Mouse (Mus musculus): Measurements from ENCODE around the gene Fndc3a. TPM values are rescaled to one million over a fixed set of nuclear protein-coding genes. Genes with fewer than 3 reads are reported as not detected.

Gene Fndc3a
- polyA plus RNA-seq, 1 experiment from 2014 or later: 45.4 TPM

DNA sequence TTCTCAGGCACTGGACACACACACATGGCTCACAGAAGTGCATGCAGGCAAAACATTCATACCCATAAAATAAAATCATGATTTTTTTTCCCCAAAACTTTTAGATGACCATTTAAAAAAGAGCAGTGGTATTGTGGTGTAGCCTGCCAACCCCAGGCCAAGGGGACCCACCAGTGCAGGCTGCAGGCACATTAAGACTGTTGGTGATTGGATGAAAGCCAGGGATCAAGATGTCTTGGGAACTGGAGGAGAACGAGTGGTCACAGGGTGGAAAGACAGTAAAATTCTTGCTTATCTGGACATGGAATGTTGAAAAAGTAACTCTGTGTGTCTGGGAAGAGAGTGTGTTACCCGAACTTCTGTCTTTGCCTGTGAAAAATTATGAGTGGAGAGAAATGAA, 190.2 kb downstream of the Fndc3a start:
- Histone ChIP-seq H3K9me3 (no peaks in the 10 kb centered on the region), H3K36me3 (replicated peaks) (no peaks in the 10 kb centered on the region), H3K4me3 (replicated peaks) (no peak overlapping the region), H3K27me3 (no peaks in the 10 kb centered on the region), H3K9ac (no peak overlapping the region), H3K4me1 (no peaks in the 10 kb centered on the region), H3K4me2 (no peak overlapping the region), H3K27ac (no peak overlapping the region)
- no peak for ATAC-seq (ENCODE audit: low FRiP score)
- 69% methylated on average over 2 of the region's 2 CpGs for WGBS

GRCm38 (mm10) chr14:72518786-72519185, 191.0 kb downstream of the Fndc3a start:
- H3K27me3 ChIP-seq: no peaks in the 10 kb centered on the region
- no peaks in the 10 kb centered on the region for H3K9me3 ChIP-seq
- H3K4me1 ChIP-seq: no peaks in the 10 kb centered on the region
- 83% methylated on average over 6 of the region's 6 CpGs for WGBS
- H3K9ac ChIP-seq: no peak overlapping the region
- no peaks in the 10 kb centered on the region for H3K36me3 ChIP-seq (replicated peaks)
- no peak for ATAC-seq (ENCODE audit: low FRiP score)
- H3K4me2 ChIP-seq: no peak overlapping the region
- H3K27ac ChIP-seq: no peak overlapping the region
- H3K4me3 ChIP-seq (replicated peaks): no peak overlapping the region

DNA sequence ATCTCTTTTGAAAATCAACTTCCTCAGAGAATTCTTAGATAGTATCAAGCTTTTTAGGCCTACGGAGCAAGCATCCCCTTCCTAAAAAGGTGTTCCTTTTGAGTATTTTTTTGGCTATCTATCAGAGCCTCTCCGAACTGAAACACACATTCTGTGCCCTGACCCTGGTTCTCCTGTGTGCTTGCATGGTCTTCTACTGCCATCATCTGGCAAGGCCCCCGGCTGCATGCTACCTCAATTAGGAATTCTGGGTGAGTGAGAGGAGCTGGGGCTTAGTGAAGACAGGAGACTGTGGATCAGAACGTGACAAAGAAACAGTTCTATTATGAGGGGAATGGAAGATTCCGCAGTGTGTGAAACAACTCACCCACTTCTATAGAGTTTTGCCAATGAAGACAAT, 193.4 kb downstream of the Fndc3a start:
- H3K4me2 ChIP-seq: no peak overlapping the region
- WGBS: 20% methylated on average over 5 of the region's 5 CpGs
- H3K4me1 ChIP-seq: no peaks in the 10 kb centered on the region
- H3K27me3 ChIP-seq: no peaks in the 10 kb centered on the region
- ATAC-seq (ENCODE audit: low FRiP score): no peak
- H3K4me3 ChIP-seq (replicated peaks): no peak overlapping the region
- H3K27ac ChIP-seq: no peak overlapping the region
- H3K36me3 ChIP-seq (replicated peaks): no peaks in the 10 kb centered on the region
- no peak overlapping the region for H3K9ac ChIP-seq
- H3K9me3 ChIP-seq: no peaks in the 10 kb centered on the region

- no peak for ATAC-seq (ENCODE audit: low FRiP score)
- Histone ChIP-seq H3K9ac (peak overlapping the region; percentile 34; the same call in 1 of the 2 replicates), H3K27ac (no peak overlapping the region), H3K4me1 (peaks cover 11% of the 10 kb centered on the region), H3K9me3 (no peaks in the 10 kb centered on the region), H3K4me2 (peak overlapping the region; percentile 49), H3K27me3 (no peaks in the 10 kb centered on the region), H3K36me3 (replicated peaks) (no peaks in the 10 kb centered on the region), H3K4me3 (replicated peaks) (peak overlapping the region; percentile 22)
- WGBS: 13% methylated on average over 11 of the region's 11 CpGs
These were observed 202.9 kb downstream of the Fndc3a start for GRCm38 (mm10) chr14:72506723-72507420.

- Histone ChIP-seq H3K27ac (no peak overlapping the region), H3K9me3 (no peaks in the 10 kb centered on the region), H3K4me1 (peaks cover 11% of the 10 kb centered on the region), H3K4me3 (replicated peaks) (peak overlapping the region; percentile 22), H3K4me2 (peak overlapping the region; percentile 49), H3K27me3 (no peaks in the 10 kb centered on the region), H3K36me3 (replicated peaks) (no peaks in the 10 kb centered on the region), H3K9ac (peak overlapping the region; percentile 34; the same call in 1 of the 2 replicates)
- WGBS: 9% methylated on average over 12 of the region's 12 CpGs
- peak; percentile 41; the same call in 1 of the 2 replicates for ATAC-seq (ENCODE audit: low FRiP score)
These were observed 203.6 kb downstream of the Fndc3a start for GRCm38 (mm10) chr14:72506018-72506722.

GRCm38 (mm10) chr14:72504985-72505384, 204.8 kb downstream of the Fndc3a start:
- 77% methylated on average over 1 of the region's 1 CpGs for WGBS
- no peaks in the 10 kb centered on the region for H3K27me3 ChIP-seq
- H3K9ac ChIP-seq: no peak overlapping the region
- peaks cover 11% of the 10 kb centered on the region for H3K4me1 ChIP-seq
- no peak overlapping the region for H3K4me3 ChIP-seq (replicated peaks)
- H3K9me3 ChIP-seq: no peaks in the 10 kb centered on the region
- no peak for ATAC-seq (ENCODE audit: low FRiP score)
- H3K4me2 ChIP-seq: no peak overlapping the region
- no peak overlapping the region for H3K27ac ChIP-seq
- H3K36me3 ChIP-seq (replicated peaks): no peaks in the 10 kb centered on the region

DNA sequence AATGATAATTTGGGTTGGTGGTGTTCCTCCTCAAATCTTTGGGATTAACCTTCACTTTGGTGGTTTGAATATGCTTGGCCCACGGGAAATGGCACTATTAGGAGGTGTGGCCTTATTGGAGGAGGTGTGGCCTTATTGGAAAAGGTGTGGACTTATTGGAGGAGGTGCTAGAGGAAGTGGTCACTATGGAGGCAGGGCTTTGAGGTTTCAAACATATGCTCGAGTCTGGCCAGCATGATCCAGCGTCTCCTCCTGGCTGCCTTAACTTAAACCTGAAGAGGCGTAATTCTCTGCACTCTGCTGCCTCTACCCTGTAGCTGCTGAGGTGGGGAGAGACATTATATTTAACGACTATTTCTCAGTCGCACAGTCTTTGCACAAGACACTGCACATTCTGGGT, 206.6 kb downstream of the Fndc3a start:
- Histone ChIP-seq H3K4me3 (replicated peaks) (no peak overlapping the region), H3K36me3 (replicated peaks) (no peaks in the 10 kb centered on the region), H3K4me1 (peaks cover 11% of the 10 kb centered on the region), H3K9me3 (no peaks in the 10 kb centered on the region), H3K27me3 (no peaks in the 10 kb centered on the region), H3K4me2 (no peak overlapping the region), H3K27ac (no peak overlapping the region), H3K9ac (no peak overlapping the region)
- no peak for ATAC-seq (ENCODE audit: low FRiP score)
- WGBS: 41% methylated on average over 6 of the region's 6 CpGs

DNA sequence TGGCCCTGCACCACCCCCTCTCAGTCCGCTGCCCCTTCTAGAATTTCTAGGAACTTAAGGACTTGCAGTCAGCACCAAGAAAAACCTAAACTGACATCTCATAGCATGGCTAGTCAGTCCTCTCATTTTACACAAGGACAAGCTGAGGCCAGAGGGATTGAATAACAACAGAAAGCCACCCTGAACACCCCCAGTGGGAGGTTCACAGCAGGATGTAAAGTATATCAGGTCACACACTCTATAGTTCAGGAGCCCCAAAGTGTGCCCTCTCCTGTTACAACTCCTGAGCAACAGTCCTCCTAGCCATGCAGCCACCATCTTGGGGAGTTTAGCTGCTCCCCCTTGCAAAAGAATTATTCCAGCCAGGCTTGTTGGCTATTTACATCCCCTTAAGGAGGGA, 216.0 kb downstream of the Fndc3a start:
- Histone ChIP-seq H3K4me2 (no peak overlapping the region), H3K9ac (no peak overlapping the region), H3K4me3 (replicated peaks) (no peak overlapping the region), H3K9me3 (no peaks in the 10 kb centered on the region), H3K36me3 (replicated peaks) (no peaks in the 10 kb centered on the region), H3K27ac (no peak overlapping the region), H3K27me3 (peaks cover 4% of the 10 kb centered on the region; the same call in 1 of the 2 replicates), H3K4me1 (no peaks in the 10 kb centered on the region)
- 93% methylated on average over 1 of the region's 1 CpGs for WGBS
- no peak for ATAC-seq (ENCODE audit: low FRiP score)

DNA sequence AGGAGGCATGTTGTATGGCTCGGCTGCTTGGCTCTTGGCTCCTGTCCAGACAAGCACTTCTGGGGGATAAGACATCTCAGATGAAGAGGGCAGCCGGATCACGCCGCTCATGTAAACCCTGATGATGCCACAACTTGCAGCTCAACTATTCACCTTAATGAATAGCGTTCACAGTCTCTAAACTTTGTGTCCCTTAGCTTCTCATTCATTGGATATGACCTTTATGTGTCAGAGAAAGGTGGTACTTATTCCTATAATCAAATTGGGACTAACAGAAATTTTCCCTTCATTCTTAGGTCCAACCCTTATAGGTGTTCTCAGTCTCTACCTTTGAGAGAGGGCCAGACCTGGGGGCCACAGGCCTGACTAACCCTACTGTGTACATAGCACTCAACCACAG, 218.1 kb downstream of the Fndc3a start, which contains the start of gene Gm9195:
Gene Gm9195 (minus strand): TSS at position 101 of the 400 bp plus-strand sequence.
- 79% methylated on average over 5 of the region's 5 CpGs for WGBS
- no peak within 1 kb of the TSS for H3K4me2 ChIP-seq
- no peak for ATAC-seq (ENCODE audit: low FRiP score)
- H3K4me3 ChIP-seq (replicated peaks): no peak within 1 kb of the TSS
- no peak within 1 kb of the TSS for H3K9ac ChIP-seq
- H3K27ac ChIP-seq: no peak within 1 kb of the TSS
- H3K4me1 ChIP-seq: no peaks in the 10 kb centered on the region
- no peaks in the 10 kb centered on the region for H3K27me3 ChIP-seq
- H3K9me3 ChIP-seq: no peaks in the 10 kb centered on the region
- no peaks in the 10 kb centered on the region for H3K36me3 ChIP-seq (replicated peaks)

- no peaks in the 10 kb centered on the region for H3K9me3 ChIP-seq
- no peak overlapping the region for H3K27ac ChIP-seq
- no peak overlapping the region for H3K4me2 ChIP-seq
- H3K4me1 ChIP-seq: no peaks in the 10 kb centered on the region
- 93% methylated on average over 3 of the region's 3 CpGs for WGBS
- no peak for ATAC-seq (ENCODE audit: low FRiP score)
- no peaks in the 10 kb centered on the region for H3K27me3 ChIP-seq
- H3K4me3 ChIP-seq (replicated peaks): no peak overlapping the region
- H3K36me3 ChIP-seq (replicated peaks): no peaks in the 10 kb centered on the region
- H3K9ac ChIP-seq: no peak overlapping the region
These were observed 219.4 kb downstream of the Fndc3a start for GRCm38 (mm10) chr14:72490367-72490766.

Measured in forebrain, embryonic 12.5 days (tissue).